Mouse (Mus musculus) lung, postnatal 0 days (tissue): ENCODE data around the gene Tbx19. TPM values are rescaled to one million over a fixed set of nuclear protein-coding genes. Genes with fewer than 3 reads are reported as not detected.

ENCODE experiments used
- ATAC-seq: fragments of 200-750 bp; cut with Nextera tagmentation; 2 replicates; pipeline ENCODE4 v1.8.0; 2017; ENCODE audit warnings: moderate library complexity
- DNase-seq: peaks from one replicate; pipeline ENCODE4 v3.0.0-alpha.2; 2016; ENCODE audit warnings: low spot score
- H3K27ac ChIP-seq: fragments of 300-500 bp; sonication (generic); 2 replicates; pipeline ENCODE4 v1.5.1; 2014; ENCODE audit warnings: antibody characterized with exemption, mild to moderate bottlenecking, low read length, mixed read lengths
- H3K27me3 ChIP-seq: fragments of 300-500 bp; sonication (generic); replicated peaks from 2 replicates; pipeline ENCODE4 v1.6.1; 2014; ENCODE audit warnings: low read length, mixed read lengths; ENCODE audit not compliant: insufficient read depth
- H3K36me3 ChIP-seq: fragments of 300-500 bp; sonication (generic); 2 replicates; pipeline ENCODE4 v1.6.1; 2014; ENCODE audit warnings: low read length, mixed read lengths; ENCODE audit not compliant: insufficient read depth
- H3K4me1 ChIP-seq: fragments of 300-500 bp; sonication (generic); 2 replicates; pipeline ENCODE4 v1.6.1; 2014; ENCODE audit warnings: antibody characterized with exemption, low read depth, low read length, mixed read lengths; ENCODE audit not compliant: insufficient read depth
- H3K4me2 ChIP-seq: fragments of 300-500 bp; sonication (generic); replicated peaks from 2 replicates; pipeline ENCODE4 v1.6.1; 2014; ENCODE audit warnings: low read depth, mild to moderate bottlenecking, low read length, moderate library complexity, mixed read lengths
- H3K4me3 ChIP-seq: fragments of 300-500 bp; sonication (generic); 2 replicates; pipeline ENCODE4 v1.5.1; 2014; ENCODE audit warnings: low read depth, low read length
- H3K9ac ChIP-seq: fragments of 300-500 bp; sonication (generic); replicated peaks from 2 replicates; pipeline ENCODE4 v1.6.1; 2014; ENCODE audit warnings: low read depth, mild to moderate bottlenecking
- H3K9me3 ChIP-seq: fragments of 300-500 bp; sonication (generic); 2 replicates; pipeline ENCODE4 v1.6.1; 2016; ENCODE audit warnings: low read length, mixed read lengths
- CTCF ChIP-seq: IDR thresholded peaks from 2 replicates; pipeline ENCODE4 v1.5.1; 2016; ENCODE audit warnings: antibody characterized with exemption, mild to moderate bottlenecking
- EP300 ChIP-seq: IDR thresholded peaks from 2 replicates; pipeline ENCODE4 v1.6.1; 2016; ENCODE audit warnings: antibody characterized with exemption, mild to moderate bottlenecking, control low read depth
- WGBS: fragments of 180-500 bp; shearing (Covaris S2); extraction: QIAGEN DNeasy Blood & Tissue Kit; methylation state at CpG from one replicate; pipeline ENCODE4 v1.1.7; 2014; 5-methylcytosine and 5-hydroxymethylcytosine counted together
- polyA plus RNA-seq: library from polyadenylated mRNA; unstranded; fragments of >200 nt; fragmentation: Nextera tagmentation; extraction: Ambion mirVana; gene quantifications from 2 replicates; pipeline ENCODE4 v1.2.1, GENCODE M21; 2015

Gene Tbx19
- not detected in 2 replicates for polyA plus RNA-seq

DNA sequence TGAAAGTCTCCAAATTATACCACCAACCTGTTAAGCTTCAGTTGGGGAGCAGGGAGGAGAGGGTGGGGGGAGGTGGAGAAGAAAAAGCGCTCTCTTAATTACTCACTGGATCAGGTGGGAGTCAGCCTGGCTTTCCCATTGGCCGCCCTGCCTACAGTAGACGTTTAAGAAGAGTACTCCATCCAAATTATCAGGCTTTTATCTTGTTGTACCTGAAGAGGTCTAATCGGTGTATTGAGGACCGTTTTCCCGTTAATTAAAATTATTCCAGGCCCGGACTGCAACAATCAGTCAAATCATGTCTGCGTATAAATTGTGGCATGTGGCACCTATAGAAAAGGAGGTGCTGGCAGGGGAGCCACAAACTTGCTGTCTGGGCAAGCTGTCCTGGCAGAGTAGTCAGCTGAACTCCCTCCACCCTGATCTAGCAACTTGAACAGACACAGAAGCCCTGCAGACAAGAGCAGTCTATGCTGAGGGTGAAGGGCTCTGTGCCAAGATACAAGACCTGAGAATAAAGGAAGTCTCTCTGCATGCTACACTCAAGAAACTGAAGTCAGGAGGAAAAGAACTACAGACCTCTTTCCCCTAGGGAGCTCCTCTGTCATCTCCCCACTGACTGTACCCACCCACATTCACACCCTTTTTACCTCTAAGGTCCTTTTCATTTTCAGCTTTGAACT lies at the start of gene Tbx19:
Tbx19 (minus strand) TSS at position 51 of the 683 bp plus-strand sequence.
- no peaks in the 10 kb centered on the region for H3K36me3 ChIP-seq
- WGBS, result 73% methylated on average over 8 of the region's 8 CpGs
- no peak within 1 kb of the TSS for H3K4me2 ChIP-seq
- ATAC-seq, result no peak
- H3K27ac ChIP-seq, result no peak within 1 kb of the TSS
- H3K9me3 ChIP-seq, result no peaks in the 10 kb centered on the region
- H3K27me3 ChIP-seq, result no peaks in the 10 kb centered on the region
- H3K4me3 ChIP-seq, result no peak within 1 kb of the TSS
- no peak for DNase-seq
- TF ChIP-seq EP300 (no peak), CTCF (no peak)
- H3K9ac ChIP-seq, result no peak within 1 kb of the TSS
- no peaks in the 10 kb centered on the region for H3K4me1 ChIP-seq

- no peak overlapping the region for H3K4me2 ChIP-seq
- no peak overlapping the region for H3K27ac ChIP-seq
- TF ChIP-seq CTCF (no peak), EP300 (no peak)
- no peaks in the 10 kb centered on the region for H3K9me3 ChIP-seq
- H3K9ac ChIP-seq, result no peak overlapping the region
- H3K4me3 ChIP-seq, result no peak overlapping the region
- H3K4me1 ChIP-seq, result no peaks in the 10 kb centered on the region
- no peaks in the 10 kb centered on the region for H3K27me3 ChIP-seq
- WGBS, result 9% methylated on average over 2 of the region's 2 CpGs
- H3K36me3 ChIP-seq, result no peaks in the 10 kb centered on the region
- ATAC-seq (no peak), DNase-seq (no peak)
Measured at GRCm38 (mm10) chr1:165205591-165205990, 45.0 kb upstream of the Tbx19 start.

DNA sequence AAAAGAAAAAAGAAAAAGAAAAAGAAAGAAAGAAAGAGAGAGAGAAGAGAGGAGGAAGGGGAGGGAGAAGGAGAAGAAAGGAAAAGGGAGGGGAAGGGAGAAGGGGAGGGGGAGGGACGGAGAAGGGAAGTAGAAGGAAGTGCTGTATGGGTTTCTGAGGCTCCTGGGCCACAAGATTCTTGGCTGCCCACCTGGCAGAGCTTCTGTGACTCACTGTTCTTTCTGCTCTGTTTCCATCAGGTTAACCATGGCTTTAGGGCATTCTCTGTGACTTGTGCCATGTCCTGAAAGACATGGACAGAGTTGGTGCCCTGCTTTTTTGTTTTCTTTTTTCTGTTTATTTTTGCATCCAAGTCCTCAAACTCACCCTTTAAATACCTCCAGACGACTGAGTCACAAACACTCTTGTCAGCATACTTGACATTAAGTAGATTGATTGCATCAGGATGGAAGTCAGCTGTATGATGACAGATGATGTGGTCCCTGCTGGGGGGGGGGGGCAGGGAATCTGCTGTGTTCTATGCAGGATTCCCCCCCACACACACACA lies 43.0 kb upstream of the Tbx19 start:
- Histone ChIP-seq H3K36me3 (no peaks in the 10 kb centered on the region), H3K27ac (no peak overlapping the region), H3K4me2 (no peak overlapping the region), H3K9me3 (no peaks in the 10 kb centered on the region), H3K27me3 (no peaks in the 10 kb centered on the region), H3K4me1 (no peaks in the 10 kb centered on the region), H3K4me3 (no peak overlapping the region), H3K9ac (no peak overlapping the region)
- DNase-seq (no peak), ATAC-seq (no peak)
- no peak for TF ChIP-seq CTCF
- 0 out of 2 replicates have a peak, but pooled peaks have one; percentile 13 for TF ChIP-seq EP300
- WGBS, result 29% methylated on average over 2 of the region's 2 CpGs

GRCm38 (mm10) chr1:165201445-165202012 lies 41.0 kb upstream of the Tbx19 start:
- H3K4me1 ChIP-seq, result no peaks in the 10 kb centered on the region
- H3K4me2 ChIP-seq, result no peak overlapping the region
- no peaks in the 10 kb centered on the region for H3K27me3 ChIP-seq
- H3K4me3 ChIP-seq, result no peak overlapping the region
- H3K9ac ChIP-seq, result no peak overlapping the region
- DNase-seq (no peak), ATAC-seq (no peak)
- TF ChIP-seq CTCF (no peak), EP300 (no peak)
- no peak overlapping the region for H3K27ac ChIP-seq
- 74% methylated on average over 4 of the region's 4 CpGs for WGBS
- H3K36me3 ChIP-seq, result no peaks in the 10 kb centered on the region
- H3K9me3 ChIP-seq, result no peaks in the 10 kb centered on the region

- ATAC-seq, result peak; percentile 57
- no peaks in the 10 kb centered on the region for H3K9me3 ChIP-seq
- H3K4me3 ChIP-seq, result no peak overlapping the region
- no peak overlapping the region for H3K27ac ChIP-seq
- no peak overlapping the region for H3K9ac ChIP-seq
- peak; percentile 51 for DNase-seq
- TF ChIP-seq CTCF, result no peak
- 41% methylated on average over 8 of the region's 8 CpGs for WGBS
- H3K36me3 ChIP-seq, result no peaks in the 10 kb centered on the region
- H3K4me1 ChIP-seq, result no peaks in the 10 kb centered on the region
- no peak overlapping the region for H3K4me2 ChIP-seq
- H3K27me3 ChIP-seq, result no peaks in the 10 kb centered on the region
Measured at GRCm38 (mm10) chr1:165200748-165201147, 40.2 kb upstream of the Tbx19 start.

- H3K4me2 ChIP-seq, result no peak overlapping the region
- no peak overlapping the region for H3K4me3 ChIP-seq
- 61% methylated on average over 3 of the region's 3 CpGs for WGBS
- TF ChIP-seq CTCF (no peak), EP300 (0 out of 2 replicates have a peak, but pooled peaks have one; percentile 10)
- DNase-seq (no peak), ATAC-seq (peak; percentile 39)
- H3K9me3 ChIP-seq, result no peaks in the 10 kb centered on the region
- no peak overlapping the region for H3K9ac ChIP-seq
- no peaks in the 10 kb centered on the region for H3K27me3 ChIP-seq
- 0 out of 2 replicates have a peak, but pooled peaks cover 5% of the 10 kb centered on the region for H3K4me1 ChIP-seq
- no peak overlapping the region for H3K27ac ChIP-seq
- no peaks in the 10 kb centered on the region for H3K36me3 ChIP-seq
Measured at GRCm38 (mm10) chr1:165199639-165200038, 39.1 kb upstream of the Tbx19 start.
